Mouse (Mus musculus) limb, embryonic 11.5 days (tissue): ENCODE data around the gene Cyp2w1. TPM values are rescaled to one million over a fixed set of nuclear protein-coding genes. Genes with fewer than 3 reads are reported as not detected.
A peak's percentile ranks its signal among the peaks of the same experiment; 100 is the strongest.
"Not testable (repeated sequence)": the region's sequence is repeated elsewhere in the genome, so short reads cannot be mapped to it uniquely, and the experiment has no call there.

Experiments used
- ATAC-seq: fragments of 200-750 bp; cut with Nextera tagmentation; 2 replicates; pipeline ENCODE4 v1.8.0; 2017; ENCODE audit warnings: low read depth; ENCODE audit not compliant: insufficient number of reproducible peaks, low FRiP score, low TSS enrichment
- DNase-seq: peaks from one replicate; pipeline ENCODE4 v3.0.0-alpha.2; 2015; ENCODE audit warnings: low spot score
- H3K27ac ChIP-seq: fragments of 300-500 bp; sonication (generic); replicated peaks from 2 replicates; pipeline ENCODE4 v1.5.1; 2014; ENCODE audit warnings: low read depth, mild to moderate bottlenecking, low read length
- H3K27me3 ChIP-seq: fragments of 300-500 bp; sonication (generic); 2 replicates; pipeline ENCODE4 v1.6.1; 2014; ENCODE audit warnings: mild to moderate bottlenecking, low read length, mixed read lengths; ENCODE audit not compliant: control insufficient read depth, insufficient read depth
- H3K36me3 ChIP-seq: fragments of 300-500 bp; sonication (generic); 2 replicates; pipeline ENCODE4 v1.6.1; 2014; ENCODE audit warnings: mild to moderate bottlenecking, low read length, moderate library complexity, mixed read lengths; ENCODE audit not compliant: control insufficient read depth, insufficient read depth
- H3K4me1 ChIP-seq: fragments of 300-500 bp; sonication (generic); 2 replicates; pipeline ENCODE4 v1.6.1; 2014; ENCODE audit warnings: low read length, mixed read lengths; ENCODE audit not compliant: control insufficient read depth, insufficient read depth
- H3K4me2 ChIP-seq: fragments of 300-500 bp; sonication (generic); 2 replicates; pipeline ENCODE4 v1.6.1; 2014; ENCODE audit warnings: low read depth, mild to moderate bottlenecking, moderate library complexity; ENCODE audit not compliant: severe bottlenecking
- H3K4me3 ChIP-seq: fragments of 300-500 bp; sonication (generic); 2 replicates; pipeline ENCODE4 v1.5.1; 2014; ENCODE audit warnings: low read depth, low read length
- H3K9ac ChIP-seq: fragments of 300-500 bp; sonication (generic); 2 replicates; pipeline ENCODE4 v1.6.1; 2014; ENCODE audit warnings: mild to moderate bottlenecking, low read length
- H3K9me3 ChIP-seq: fragments of 300-500 bp; sonication (generic); 2 replicates; pipeline ENCODE4 v1.6.1; 2016; ENCODE audit warnings: low read length; ENCODE audit not compliant: control insufficient read depth
- WGBS: fragments of 180-500 bp; shearing (Covaris S2); extraction: QIAGEN DNeasy Blood & Tissue Kit; methylation state at CpG from one replicate; pipeline ENCODE4 v1.1.7; 2014; 5-methylcytosine and 5-hydroxymethylcytosine counted together
- polyA plus RNA-seq: library from polyadenylated mRNA; unstranded; fragments of >200 nt; fragmentation: Nextera tagmentation; extraction: Ambion mirVana; gene quantifications from 2 replicates; pipeline ENCODE4 v1.2.1, GENCODE M21; 2014

Gene Cyp2w1
- polyA plus RNA-seq, 1 experiment from 2014 or later, result not detected

DNA sequence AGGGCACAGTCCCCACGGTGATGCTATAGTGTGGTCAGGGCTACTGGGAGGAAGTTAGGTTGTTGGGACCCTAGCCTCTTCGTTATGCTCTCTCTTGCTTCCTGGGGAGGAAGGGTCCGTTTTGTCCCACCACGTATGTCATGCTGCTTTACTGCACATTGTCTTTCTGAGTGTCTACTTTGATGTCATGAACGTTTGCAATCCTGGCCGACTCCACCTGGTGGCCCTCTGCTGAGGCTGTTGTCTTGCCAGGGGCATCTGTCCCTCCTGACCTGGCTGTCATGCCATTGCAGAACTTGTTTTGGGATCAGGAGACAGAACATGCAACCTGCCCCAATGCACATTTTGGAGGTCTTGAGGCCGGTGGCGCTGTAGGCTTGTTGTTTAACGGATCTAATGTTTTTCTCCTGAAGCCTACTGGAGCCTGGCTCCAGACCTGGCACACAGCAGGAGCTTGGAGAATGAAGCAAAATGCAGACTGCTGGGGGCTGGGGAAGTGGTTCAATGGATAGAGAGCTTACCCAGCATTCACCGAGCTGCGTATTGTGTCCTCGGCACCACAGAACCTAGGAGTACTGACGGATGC is 26.2 kb upstream of the Cyp2w1 start:
- peaks cover 38% of the 10 kb centered on the region for H3K27me3 ChIP-seq
- no peak for ATAC-seq
- WGBS, result 62% methylated on average over 13 of the region's 13 CpGs

DNA sequence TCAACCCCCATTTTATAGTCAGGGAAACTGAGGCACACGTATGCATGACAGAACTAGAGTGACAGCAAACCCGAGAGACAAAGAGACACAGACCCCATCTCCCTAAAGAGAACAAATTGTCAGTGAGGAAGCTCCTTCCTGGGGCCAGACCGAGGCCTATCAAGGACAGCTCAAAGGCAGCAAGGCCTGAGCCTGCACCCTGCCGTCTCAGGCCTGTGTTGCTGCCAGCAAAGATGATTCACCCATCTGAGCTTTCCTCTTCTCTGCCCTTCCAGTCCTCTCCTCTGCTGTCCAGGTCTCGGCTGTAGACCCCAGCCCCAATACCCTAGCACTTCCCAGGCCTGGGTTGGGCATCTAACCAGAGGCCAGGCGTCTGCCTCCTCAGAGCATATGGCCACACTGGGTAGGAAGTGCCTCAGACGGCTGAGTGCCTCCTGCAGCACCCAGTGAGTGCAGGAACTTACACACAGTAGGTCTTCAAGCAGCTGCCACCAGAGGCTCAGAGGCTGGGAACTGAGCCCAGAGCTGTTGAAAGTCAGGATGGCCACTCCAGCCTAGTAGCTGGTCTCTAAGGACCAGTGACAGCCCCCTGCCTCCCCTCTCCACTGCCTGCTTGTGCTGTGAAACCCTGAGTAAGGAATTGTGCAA is 25.3 kb upstream of the Cyp2w1 start:
- DNase-seq, result no peak
- H3K4me1 ChIP-seq, result peaks cover 6% of the 10 kb centered on the region; the same call in 1 of the 2 replicates
- H3K9me3 ChIP-seq, result no peaks in the 10 kb centered on the region
- no peak for ATAC-seq
- H3K36me3 ChIP-seq, result no peaks in the 10 kb centered on the region
- no peak overlapping the region for H3K4me3 ChIP-seq
- 68% methylated on average over 7 of the region's 7 CpGs for WGBS
- 0 out of 2 replicates have a peak overlapping the region, but pooled peaks have one; percentile 12 for H3K9ac ChIP-seq
- H3K27ac ChIP-seq, result no peak overlapping the region
- H3K27me3 ChIP-seq, result peaks cover 38% of the 10 kb centered on the region
- H3K4me2 ChIP-seq, result no peak overlapping the region

More for the DNA sequence above, 26.2 kb upstream of the Cyp2w1 start:
- Histone ChIP-seq H3K9ac (no peak overlapping the region), H3K9me3 (no peaks in the 10 kb centered on the region), H3K4me1 (peaks cover 6% of the 10 kb centered on the region; the same call in 1 of the 2 replicates), H3K4me2 (no peak overlapping the region), H3K4me3 (no peak overlapping the region), H3K36me3 (no peaks in the 10 kb centered on the region), H3K27ac (no peak overlapping the region)
- DNase-seq, result no peak

- H3K27ac ChIP-seq, result no peak overlapping the region
- ATAC-seq, result no peak
- peaks cover 38% of the 10 kb centered on the region for H3K27me3 ChIP-seq
- peaks cover 6% of the 10 kb centered on the region; the same call in 1 of the 2 replicates for H3K4me1 ChIP-seq
- no peaks in the 10 kb centered on the region for H3K36me3 ChIP-seq
- no peaks in the 10 kb centered on the region for H3K9me3 ChIP-seq
- H3K4me2 ChIP-seq, result no peak overlapping the region
- no peak for DNase-seq
- H3K9ac ChIP-seq, result no peak overlapping the region
- H3K4me3 ChIP-seq, result no peak overlapping the region
- WGBS, result 69% methylated on average over 7 of the region's 7 CpGs
Measured at GRCm38 (mm10) chr5:139327634-139328020, 24.8 kb upstream of the Cyp2w1 start.

DNA sequence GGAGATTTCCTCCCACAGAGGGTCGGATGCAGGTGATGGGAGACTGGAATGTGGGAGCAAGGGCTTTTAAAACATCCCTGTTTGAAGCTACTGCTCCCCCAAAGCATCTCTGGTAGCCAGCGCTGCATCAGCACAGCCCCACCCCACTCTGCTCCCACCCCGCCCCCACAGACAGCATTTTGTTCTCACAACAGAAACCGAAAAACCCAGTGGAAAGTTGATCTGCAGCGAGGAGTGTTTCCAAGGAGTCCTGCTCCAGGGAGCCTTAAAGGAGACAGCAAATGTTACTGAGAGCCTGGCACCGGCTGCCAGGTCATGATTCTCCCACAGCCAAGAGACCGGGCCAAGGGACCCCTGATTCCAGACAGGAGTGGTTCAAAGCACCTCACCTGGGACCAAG is 21.7 kb upstream of the Cyp2w1 start:
- Histone ChIP-seq H3K4me2 (no peak overlapping the region), H3K9ac (no peak overlapping the region), H3K4me1 (no peaks in the 10 kb centered on the region), H3K27ac (no peak overlapping the region), H3K4me3 (no peak overlapping the region), H3K36me3 (no peaks in the 10 kb centered on the region), H3K27me3 (peaks cover 9% of the 10 kb centered on the region), H3K9me3 (no peaks in the 10 kb centered on the region)
- DNase-seq (no peak), ATAC-seq (no peak)
- 71% methylated on average over 7 of the region's 7 CpGs for WGBS

DNA sequence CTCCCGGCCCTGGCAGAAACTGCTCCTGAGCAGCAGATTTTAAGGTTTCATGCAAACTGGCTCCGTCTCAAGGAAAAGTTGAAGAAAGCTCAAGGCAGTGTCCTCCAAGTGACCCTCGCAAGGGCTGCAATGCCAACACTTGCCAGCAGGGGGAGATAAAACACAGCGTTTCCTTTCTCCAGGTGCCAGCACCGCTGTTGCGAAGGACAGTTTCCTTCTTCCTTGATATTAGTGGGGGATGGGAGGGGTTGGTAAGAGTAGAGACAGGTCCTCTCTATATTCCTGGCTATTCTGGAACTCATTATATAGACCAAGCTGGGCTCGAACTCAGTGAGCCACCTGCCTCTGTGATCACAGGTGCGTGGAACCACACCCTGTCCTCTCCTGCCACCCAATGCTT is 20.7 kb upstream of the Cyp2w1 start:
- DNase-seq (peak; percentile 92), ATAC-seq (no peak)
- H3K9ac ChIP-seq, result no peak overlapping the region
- no peak overlapping the region for H3K27ac ChIP-seq
- no peaks in the 10 kb centered on the region for H3K36me3 ChIP-seq
- no peaks in the 10 kb centered on the region for H3K9me3 ChIP-seq
- 23% methylated on average over 8 of the region's 8 CpGs for WGBS
- no peak overlapping the region for H3K4me3 ChIP-seq
- H3K4me1 ChIP-seq, result no peaks in the 10 kb centered on the region
- no peak overlapping the region for H3K4me2 ChIP-seq
- no peaks in the 10 kb centered on the region for H3K27me3 ChIP-seq

GRCm38 (mm10) chr5:139332590-139333272 is 19.7 kb upstream of the Cyp2w1 start:
- no peak overlapping the region for H3K4me2 ChIP-seq
- no peaks in the 10 kb centered on the region for H3K27me3 ChIP-seq
- WGBS, result 90% methylated on average over 8 of the region's 8 CpGs
- no peaks in the 10 kb centered on the region for H3K9me3 ChIP-seq
- H3K4me3 ChIP-seq, result no peak overlapping the region
- H3K9ac ChIP-seq, result no peak overlapping the region
- DNase-seq, result no peak
- no peak for ATAC-seq
- no peak overlapping the region for H3K27ac ChIP-seq
- H3K4me1 ChIP-seq, result no peaks in the 10 kb centered on the region
- H3K36me3 ChIP-seq, result peaks cover 2% of the 10 kb centered on the region; the same call in 1 of the 2 replicates

GRCm38 (mm10) chr5:139333301-139334013 is 19.0 kb upstream of the Cyp2w1 start:
- WGBS, result 82% methylated on average over 16 of the region's 16 CpGs
- H3K9ac ChIP-seq, result no peak overlapping the region
- H3K4me1 ChIP-seq, result no peaks in the 10 kb centered on the region
- no peak overlapping the region for H3K27ac ChIP-seq
- H3K4me3 ChIP-seq, result no peak overlapping the region
- H3K36me3 ChIP-seq, result peaks cover 9% of the 10 kb centered on the region; the same call in 1 of the 2 replicates
- ATAC-seq, result no peak
- H3K4me2 ChIP-seq, result no peak overlapping the region
- no peak for DNase-seq
- H3K9me3 ChIP-seq, result no peaks in the 10 kb centered on the region
- H3K27me3 ChIP-seq, result no peaks in the 10 kb centered on the region

DNA sequence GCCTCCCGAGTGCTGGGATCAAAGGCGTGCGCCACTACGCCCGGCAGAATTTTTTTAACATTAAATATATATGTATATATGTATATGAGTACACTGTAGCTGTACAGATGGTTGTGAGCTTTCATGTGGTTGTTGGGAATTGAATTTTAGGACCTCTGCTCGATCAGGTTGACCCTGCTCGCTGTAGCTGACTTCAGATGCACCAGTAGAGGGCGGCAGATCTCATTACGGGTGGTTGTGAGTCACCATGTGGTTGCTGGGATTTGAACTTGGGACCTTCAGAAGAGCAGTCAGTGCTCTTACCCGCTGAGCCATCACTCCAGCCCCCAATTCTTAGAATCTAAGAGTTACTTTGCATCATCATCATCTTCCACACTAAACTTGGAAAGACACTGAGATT is 18.0 kb upstream of the Cyp2w1 start:
- DNase-seq, H3K4me3 ChIP-seq, H3K4me2 ChIP-seq, H3K9me3 ChIP-seq, H3K9ac ChIP-seq, H3K4me1 ChIP-seq, H3K27ac ChIP-seq, ATAC-seq, H3K27me3 ChIP-seq: not testable (repeated sequence)
- 84% methylated on average over 10 of the region's 10 CpGs for WGBS
- H3K36me3 ChIP-seq, result peaks cover 16% of the 10 kb centered on the region; the same call in 1 of the 2 replicates
